Mouse (Mus musculus) limb, embryonic 14.5 days (tissue): ENCODE measurements around the gene Fpr1. TPM values are rescaled to one million over a fixed set of nuclear protein-coding genes. Genes with fewer than 3 reads are reported as not detected.

Experiments
- ATAC-seq: fragments of 200-750 bp; cut with Nextera tagmentation; 2 replicates; pipeline ENCODE4 v1.8.0; 2017; ENCODE audit warnings: low read depth, moderate number of reproducible peaks, moderate TSS enrichment; ENCODE audit not compliant: low FRiP score
- DNase-seq: peaks from one replicate; pipeline ENCODE4 v3.0.0-alpha.2; 2015; ENCODE audit warnings: low spot score
- H3K27ac ChIP-seq: fragments of 300-500 bp; sonication (generic); replicated peaks from 2 replicates; pipeline ENCODE4 v1.5.1; 2014; ENCODE audit warnings: low read depth, mild to moderate bottlenecking, low read length, moderate library complexity, mixed read lengths
- H3K27me3 ChIP-seq: fragments of 300-500 bp; sonication (generic); 2 replicates; pipeline ENCODE4 v1.6.1; 2014; ENCODE audit warnings: low read length, mixed read lengths; ENCODE audit not compliant: control insufficient read depth, insufficient read depth
- H3K36me3 ChIP-seq: fragments of 300-500 bp; sonication (generic); 2 replicates; pipeline ENCODE4 v1.6.1; 2014; ENCODE audit warnings: mild to moderate bottlenecking, low read length, moderate library complexity, mixed read lengths; ENCODE audit not compliant: control insufficient read depth, insufficient read depth
- H3K4me1 ChIP-seq: fragments of 300-500 bp; sonication (generic); 2 replicates; pipeline ENCODE4 v1.6.1; 2014; ENCODE audit warnings: antibody characterized with exemption, low read length, mixed read lengths; ENCODE audit not compliant: control insufficient read depth, insufficient read depth
- H3K4me2 ChIP-seq: fragments of 300-500 bp; sonication (generic); replicated peaks from 2 replicates; pipeline ENCODE4 v1.6.1; 2014; ENCODE audit warnings: low read depth, mild to moderate bottlenecking, low read length, moderate library complexity; ENCODE audit not compliant: severe bottlenecking
- H3K4me3 ChIP-seq: fragments of 300-500 bp; sonication (generic); replicated peaks from 2 replicates; pipeline ENCODE4 v1.5.1; 2014; ENCODE audit warnings: low read length
- H3K9ac ChIP-seq: fragments of 300-500 bp; sonication (generic); 2 replicates; pipeline ENCODE4 v1.6.1; 2014; ENCODE audit warnings: mild to moderate bottlenecking, low read depth, low read length, moderate library complexity; ENCODE audit not compliant: severe bottlenecking
- H3K9me3 ChIP-seq: fragments of 300-500 bp; sonication (generic); 2 replicates; pipeline ENCODE4 v1.6.1; 2016; ENCODE audit warnings: low read length; ENCODE audit not compliant: control insufficient read depth
- POLR2A ChIP-seq: fragments of 200-500 bp; IDR thresholded peaks from 2 replicates; pipeline ENCODE4 v1.8.0; 2012; ENCODE audit warnings: inconsistent platforms, mild to moderate bottlenecking, moderate library complexity, borderline replicate concordance; ENCODE audit not compliant: insufficient read depth, insufficient read length; ENCODE audit errors: extremely low read depth
- WGBS: fragments of 180-500 bp; shearing (Covaris S2); extraction: QIAGEN DNeasy Blood & Tissue Kit; methylation state at CpG from one replicate; pipeline ENCODE4 v1.1.7; 2014; 5-methylcytosine and 5-hydroxymethylcytosine counted together
- polyA plus RNA-seq, 2 experiments: library from polyadenylated mRNA; depleted of rRNA in 1 of 2; stranded (reverse) in 1 of 2; unstranded in 1 of 2; fragments of >200 nt; fragmentation: Nextera tagmentation in 1 of 2; extraction: Ambion mirVana in 1 of 2; gene quantifications; 2 replicates each; pipeline versions ENCODE4 v1.2.1 to v1.2.3; 2012 to 2014

Gene Fpr1
- polyA plus RNA-seq, 2 experiments = 0.11 to 0.23 TPM

GRCm38 (mm10) chr17:17882672-17883071 lies 1.1 kb downstream of the Fpr1 start:
- 80% methylated on average over 3 of the region's 3 CpGs for WGBS
- H3K4me3 ChIP-seq = no peak overlapping the region
- H3K9me3 ChIP-seq = no peaks in the 10 kb centered on the region
- no peaks in the 10 kb centered on the region for H3K36me3 ChIP-seq
- no peaks in the 10 kb centered on the region for H3K27me3 ChIP-seq
- H3K4me2 ChIP-seq = no peak overlapping the region
- H3K27ac ChIP-seq = no peak overlapping the region
- no peaks in the 10 kb centered on the region for H3K4me1 ChIP-seq
- DNase-seq = no peak
- no peak for TF ChIP-seq POLR2A
- no peak for ATAC-seq
- no peak overlapping the region for H3K9ac ChIP-seq

- Histone ChIP-seq H3K4me2 (no peak overlapping the region), H3K27ac (no peak overlapping the region), H3K4me1 (no peaks in the 10 kb centered on the region), H3K36me3 (no peaks in the 10 kb centered on the region), H3K9me3 (no peaks in the 10 kb centered on the region), H3K4me3 (no peak overlapping the region), H3K27me3 (no peaks in the 10 kb centered on the region), H3K9ac (no peak overlapping the region)
- 88% methylated on average over 1 of the region's 1 CpGs for WGBS
- ATAC-seq = no peak
- no peak for DNase-seq
- no peak for TF ChIP-seq POLR2A
Measured at GRCm38 (mm10) chr17:17879347-17879746, 4.4 kb downstream of the Fpr1 start.

DNA sequence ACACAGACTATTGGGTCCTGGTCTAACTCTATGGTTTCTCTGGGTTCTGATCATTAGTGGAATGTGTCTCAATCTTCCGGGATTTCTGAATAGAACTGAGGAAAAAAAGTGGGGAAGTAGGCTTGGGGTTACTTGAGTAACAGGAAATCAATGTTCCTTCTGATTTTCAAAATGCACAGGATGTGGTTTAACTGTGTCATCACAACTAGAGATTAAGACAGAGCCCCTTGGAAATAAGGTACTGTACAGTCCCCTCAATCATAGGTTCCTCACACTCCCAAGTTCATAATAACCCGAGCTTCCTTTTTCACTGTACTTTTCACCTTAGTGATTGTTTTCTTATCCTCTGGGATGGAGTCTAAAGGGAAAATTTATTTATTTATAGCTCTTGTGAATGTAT lies 12.0 kb downstream of the Fpr1 start:
- 82% methylated on average over 2 of the region's 2 CpGs for WGBS
- no peaks in the 10 kb centered on the region for H3K9me3 ChIP-seq
- DNase-seq (no peak), ATAC-seq (no peak)
- H3K36me3 ChIP-seq = no peaks in the 10 kb centered on the region
- no peaks in the 10 kb centered on the region for H3K27me3 ChIP-seq
- TF ChIP-seq POLR2A = no peak
- no peak overlapping the region for H3K27ac ChIP-seq
- H3K4me3 ChIP-seq = no peak overlapping the region
- no peak overlapping the region for H3K4me2 ChIP-seq
- H3K4me1 ChIP-seq = no peaks in the 10 kb centered on the region
- H3K9ac ChIP-seq = no peak overlapping the region

GRCm38 (mm10) chr17:17870892-17871550 lies 12.7 kb downstream of the Fpr1 start:
- no peaks in the 10 kb centered on the region for H3K9me3 ChIP-seq
- ATAC-seq (no peak), DNase-seq (no peak)
- H3K36me3 ChIP-seq = peaks cover 1% of the 10 kb centered on the region; the same call in 1 of the 2 replicates
- no peak overlapping the region for H3K27ac ChIP-seq
- H3K9ac ChIP-seq = no peak overlapping the region
- WGBS = 78% methylated on average over 2 of the region's 2 CpGs
- no peaks in the 10 kb centered on the region for H3K4me1 ChIP-seq
- no peak overlapping the region for H3K4me3 ChIP-seq
- H3K27me3 ChIP-seq = no peaks in the 10 kb centered on the region
- no peak for TF ChIP-seq POLR2A
- H3K4me2 ChIP-seq = no peak overlapping the region

GRCm38 (mm10) chr17:17866801-17867469 lies 16.8 kb downstream of the Fpr1 start:
- H3K4me1 ChIP-seq = no peaks in the 10 kb centered on the region
- H3K27me3 ChIP-seq = no peaks in the 10 kb centered on the region
- H3K9ac ChIP-seq = no peak overlapping the region
- TF ChIP-seq POLR2A = no peak
- H3K4me3 ChIP-seq = no peak overlapping the region
- ATAC-seq (no peak), DNase-seq (no peak)
- peaks cover 33% of the 10 kb centered on the region for H3K36me3 ChIP-seq
- no peaks in the 10 kb centered on the region for H3K9me3 ChIP-seq
- no peak overlapping the region for H3K4me2 ChIP-seq
- no peak overlapping the region for H3K27ac ChIP-seq
- WGBS = 90% methylated on average over 11 of the region's 11 CpGs
